Mouse (Mus musculus) embryonic facial prominence, embryonic 14.5 days (tissue): ENCODE data around the gene Phrf1. TPM values are rescaled to one million over a fixed set of nuclear protein-coding genes. Genes with fewer than 3 reads are reported as not detected.
"Not testable (repeated sequence)": the region's sequence is repeated elsewhere in the genome, so short reads cannot be mapped to it uniquely, and the experiment has no call there.

Experiments used
- ATAC-seq: fragments of 200-750 bp; cut with Nextera tagmentation; 2 replicates; pipeline ENCODE4 v1.8.0; 2017; ENCODE audit warnings: low read depth, moderate number of reproducible peaks, moderate TSS enrichment
- DNase-seq: peaks from one replicate; pipeline ENCODE4 v3.0.0-alpha.2; 2015; ENCODE audit warnings: low spot score
- H3K27ac ChIP-seq: fragments of 300-500 bp; sonication (generic); replicated peaks from 2 replicates; pipeline ENCODE4 v1.5.1; 2014; ENCODE audit warnings: low read depth, mild to moderate bottlenecking, low read length, moderate library complexity
- H3K27me3 ChIP-seq: fragments of 300-500 bp; sonication (generic); replicated peaks from 2 replicates; pipeline ENCODE4 v1.6.1; 2014; ENCODE audit warnings: low read length; ENCODE audit not compliant: control insufficient read depth, insufficient read depth
- H3K36me3 ChIP-seq: fragments of 300-500 bp; sonication (generic); 2 replicates; pipeline ENCODE4 v1.6.1; 2014; ENCODE audit warnings: low read length, mixed read lengths; ENCODE audit not compliant: control insufficient read depth, insufficient read depth
- H3K4me1 ChIP-seq: fragments of 300-500 bp; sonication (generic); 2 replicates; pipeline ENCODE4 v1.6.1; 2014; ENCODE audit warnings: antibody characterized with exemption, low read length; ENCODE audit not compliant: control insufficient read depth, insufficient read depth
- H3K4me2 ChIP-seq: fragments of 300-500 bp; sonication (generic); 2 replicates; pipeline ENCODE4 v1.6.1; 2014; ENCODE audit warnings: low read depth, mild to moderate bottlenecking, low read length, moderate library complexity, mixed read lengths
- H3K4me3 ChIP-seq: fragments of 300-500 bp; sonication (generic); 2 replicates; pipeline ENCODE4 v1.5.1; 2014; ENCODE audit warnings: low read depth, mild to moderate bottlenecking, low read length
- H3K9ac ChIP-seq: fragments of 300-500 bp; sonication (generic); 2 replicates; pipeline ENCODE4 v1.6.1; 2014; ENCODE audit warnings: low read depth, mild to moderate bottlenecking, low read length, moderate library complexity, mixed read lengths
- H3K9me3 ChIP-seq: fragments of 300-500 bp; sonication (generic); 2 replicates; pipeline ENCODE4 v1.6.1; 2016; ENCODE audit warnings: low read length; ENCODE audit not compliant: control insufficient read depth
- WGBS: fragments of 180-500 bp; shearing (Covaris S2); extraction: QIAGEN DNeasy Blood & Tissue Kit; methylation state at CpG from one replicate; pipeline ENCODE4 v1.1.7; 2014; 5-methylcytosine and 5-hydroxymethylcytosine counted together
- polyA plus RNA-seq: library from polyadenylated mRNA; unstranded; fragments of >200 nt; fragmentation: Nextera tagmentation; extraction: Ambion mirVana; gene quantifications from 2 replicates; pipeline ENCODE4 v1.2.1, GENCODE M21; 2014

Phrf1 gene
- polyA plus RNA-seq, 1 experiment from 2014 or later: 59.8 TPM

- Histone ChIP-seq H3K36me3 (peaks cover 58% of the 10 kb centered on the region), H3K27me3 (no peaks in the 10 kb centered on the region), H3K9ac (no peak overlapping the region), H3K27ac (no peak overlapping the region), H3K9me3 (no peaks in the 10 kb centered on the region), H3K4me1 (peaks cover 9% of the 10 kb centered on the region), H3K4me3 (no peak overlapping the region), H3K4me2 (no peak overlapping the region)
- ATAC-seq (no peak), DNase-seq (no peak)
- WGBS: 94% methylated on average over 10 of the region's 10 CpGs
Measured at GRCm38 (mm10) chr7:141231551-141231950, 3.0 kb downstream of the Phrf1 start.

DNA sequence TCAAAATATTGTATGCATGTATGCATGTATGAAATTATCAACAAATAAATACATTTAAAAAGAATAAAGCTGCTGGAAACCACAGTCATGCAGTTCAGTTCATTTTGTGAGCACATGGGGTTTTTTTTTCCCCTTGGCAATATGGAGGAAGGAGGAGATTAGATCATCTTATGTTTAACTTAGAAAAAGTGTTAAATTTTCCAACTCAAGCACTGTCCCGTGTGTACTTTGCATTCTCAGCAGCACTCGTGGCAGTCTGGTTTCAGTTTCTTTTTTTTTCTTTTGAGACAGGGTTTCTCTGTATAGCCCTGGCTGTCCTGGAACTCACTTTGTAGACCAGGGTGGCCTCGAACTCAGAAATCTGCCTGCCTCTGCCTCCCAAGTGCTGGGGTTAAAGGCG is 21.9 kb downstream of the Phrf1 start:
- H3K4me1 ChIP-seq, ATAC-seq, DNase-seq, H3K4me2 ChIP-seq, H3K27me3 ChIP-seq, H3K27ac ChIP-seq, H3K4me3 ChIP-seq, H3K9ac ChIP-seq, H3K9me3 ChIP-seq: not testable (repeated sequence)
- 90% methylated on average over 4 of the region's 4 CpGs for WGBS
- H3K36me3 ChIP-seq: peaks cover 95% of the 10 kb centered on the region

DNA sequence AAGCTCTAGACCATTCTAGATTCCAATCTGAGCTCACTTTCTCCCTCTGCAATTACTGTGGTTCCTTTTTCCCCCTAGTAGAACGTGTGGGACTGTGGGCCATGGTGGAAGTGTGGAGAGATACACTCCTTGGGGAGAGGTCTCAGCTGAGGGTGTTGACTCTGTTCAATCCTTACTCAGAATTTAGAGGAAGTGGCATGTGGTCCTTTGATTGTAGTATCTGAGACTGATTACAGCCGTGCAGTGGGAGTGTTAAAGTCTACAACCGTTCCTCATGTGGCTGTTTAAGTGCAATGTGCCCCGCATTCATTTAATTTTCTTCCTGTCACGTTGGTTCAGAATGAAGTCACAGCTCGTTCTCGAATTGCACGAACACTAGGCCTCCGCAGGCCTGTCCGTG is 27.6 kb downstream of the Phrf1 start:
- Histone ChIP-seq H3K9me3 (no peaks in the 10 kb centered on the region), H3K4me2 (no peak overlapping the region), H3K9ac (no peak overlapping the region), H3K4me3 (no peak overlapping the region), H3K27ac (no peak overlapping the region), H3K27me3 (no peaks in the 10 kb centered on the region), H3K36me3 (peaks cover 97% of the 10 kb centered on the region), H3K4me1 (no peaks in the 10 kb centered on the region)
- ATAC-seq (no peak), DNase-seq (no peak)
- 90% methylated on average over 10 of the region's 10 CpGs for WGBS

DNA sequence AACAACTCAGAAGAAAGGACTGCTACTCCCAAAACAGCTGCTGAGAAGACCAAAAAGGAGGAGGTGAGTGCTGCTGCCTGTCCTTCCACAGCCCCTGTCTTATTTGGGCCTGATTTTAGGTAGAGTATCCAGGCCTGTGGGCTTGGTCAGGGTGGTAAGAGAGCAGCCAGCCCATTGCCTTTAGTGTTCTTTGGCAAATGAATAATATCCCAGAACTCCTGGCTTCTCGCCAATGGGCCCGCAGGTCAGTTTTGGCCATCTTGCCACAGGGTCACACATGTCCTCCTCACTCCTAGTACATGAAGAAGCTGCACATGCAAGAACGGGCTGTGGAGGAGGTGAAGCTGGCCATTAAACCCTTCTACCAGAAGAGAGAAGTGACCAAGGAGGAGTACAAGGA is 32.9 kb downstream of the Phrf1 start:
- H3K27me3 ChIP-seq: no peaks in the 10 kb centered on the region
- H3K9me3 ChIP-seq: no peaks in the 10 kb centered on the region
- H3K27ac ChIP-seq: no peak overlapping the region
- no peak overlapping the region for H3K4me2 ChIP-seq
- H3K4me1 ChIP-seq: 0 out of 2 replicates have a peak, but pooled peaks cover 7% of the 10 kb centered on the region
- ATAC-seq (no peak), DNase-seq (no peak)
- 90% methylated on average over 3 of the region's 3 CpGs for WGBS
- H3K36me3 ChIP-seq: peaks cover 77% of the 10 kb centered on the region
- no peak overlapping the region for H3K9ac ChIP-seq
- no peak overlapping the region for H3K4me3 ChIP-seq

DNA sequence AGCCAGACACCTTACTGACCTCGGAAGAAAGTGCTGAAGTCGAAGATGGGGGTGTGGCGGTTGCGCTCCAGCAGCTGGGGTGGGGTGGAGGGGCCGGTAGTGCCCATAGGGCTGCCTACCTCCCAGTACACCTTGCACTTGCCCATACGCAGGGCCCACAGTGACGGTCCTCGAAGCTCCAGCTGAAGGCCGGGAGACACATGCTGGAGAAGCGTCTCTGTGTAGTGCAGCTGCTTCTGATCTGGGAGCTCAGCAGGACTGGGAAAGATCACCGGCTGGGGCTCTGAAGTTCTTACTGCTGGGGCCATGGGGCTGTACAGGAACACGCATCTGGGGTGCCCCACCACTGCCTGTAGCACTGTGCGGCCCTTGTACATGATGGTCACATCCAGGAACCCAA is 35.1 kb downstream of the Phrf1 start:
- no peak overlapping the region for H3K4me2 ChIP-seq
- no peaks in the 10 kb centered on the region for H3K9me3 ChIP-seq
- H3K4me3 ChIP-seq: no peak overlapping the region
- 0 out of 2 replicates have a peak, but pooled peaks cover 7% of the 10 kb centered on the region for H3K4me1 ChIP-seq
- peaks cover 56% of the 10 kb centered on the region for H3K36me3 ChIP-seq
- H3K9ac ChIP-seq: no peak overlapping the region
- DNase-seq (no peak), ATAC-seq (no peak)
- no peaks in the 10 kb centered on the region for H3K27me3 ChIP-seq
- 86% methylated on average over 13 of the region's 13 CpGs for WGBS
- no peak overlapping the region for H3K27ac ChIP-seq

DNA sequence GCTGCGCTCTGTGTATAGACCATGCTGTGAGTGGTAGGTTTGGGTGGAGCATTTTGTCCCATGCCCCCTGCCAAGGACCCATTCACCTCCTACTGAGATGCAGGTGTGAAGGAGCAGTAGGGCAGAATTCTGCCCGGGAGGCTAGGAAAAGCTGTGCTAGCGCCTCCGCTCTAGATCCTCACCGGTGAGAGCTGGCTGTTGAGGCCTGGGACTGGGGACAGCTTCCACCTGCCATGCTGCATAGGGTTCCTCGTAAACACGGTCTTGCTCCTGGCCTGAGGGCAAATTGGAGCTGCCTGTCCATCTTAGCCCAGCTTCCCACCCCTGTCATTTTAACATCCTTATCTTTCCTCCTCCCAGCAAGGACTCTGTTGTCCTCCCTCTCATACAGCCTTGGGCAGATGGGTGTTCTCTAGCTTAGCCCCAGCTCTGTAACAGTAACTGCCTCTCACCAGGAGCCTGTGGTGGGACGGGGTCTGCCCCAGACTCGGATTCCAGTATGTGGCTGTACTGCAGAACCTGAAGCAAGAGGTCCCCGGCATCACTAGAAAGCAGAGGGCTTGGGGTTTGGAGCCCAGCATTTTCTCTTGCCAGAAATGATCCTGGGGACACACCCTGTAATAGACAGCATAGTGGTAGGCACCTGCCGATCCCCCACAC is 35.6 kb downstream of the Phrf1 start:
- Histone ChIP-seq H3K27ac (no peak overlapping the region), H3K4me3 (no peak overlapping the region), H3K4me2 (no peak overlapping the region), H3K9me3 (no peaks in the 10 kb centered on the region), H3K4me1 (0 out of 2 replicates have a peak, but pooled peaks cover 7% of the 10 kb centered on the region), H3K27me3 (no peaks in the 10 kb centered on the region), H3K36me3 (peaks cover 50% of the 10 kb centered on the region), H3K9ac (no peak overlapping the region)
- WGBS: 70% methylated on average over 10 of the region's 11 CpGs
- DNase-seq: no peak
- ATAC-seq: no peak

- peak overlapping the region; percentile 62; the same call in 1 of the 2 replicates for H3K9ac ChIP-seq
- no peak overlapping the region for H3K4me3 ChIP-seq
- peaks cover 43% of the 10 kb centered on the region for H3K36me3 ChIP-seq
- ATAC-seq (0 out of 2 replicates have a peak, but pooled peaks have one; percentile 19), DNase-seq (peak; percentile 34)
- 25% methylated on average over 12 of the region's 12 CpGs for WGBS
- no peaks in the 10 kb centered on the region for H3K9me3 ChIP-seq
- H3K27ac ChIP-seq: no peak overlapping the region
- H3K4me2 ChIP-seq: peak overlapping the region; percentile 66
- H3K4me1 ChIP-seq: 0 out of 2 replicates have a peak, but pooled peaks cover 7% of the 10 kb centered on the region
- no peaks in the 10 kb centered on the region for H3K27me3 ChIP-seq
Measured at GRCm38 (mm10) chr7:141264761-141265410, 36.3 kb downstream of the Phrf1 start.

DNA sequence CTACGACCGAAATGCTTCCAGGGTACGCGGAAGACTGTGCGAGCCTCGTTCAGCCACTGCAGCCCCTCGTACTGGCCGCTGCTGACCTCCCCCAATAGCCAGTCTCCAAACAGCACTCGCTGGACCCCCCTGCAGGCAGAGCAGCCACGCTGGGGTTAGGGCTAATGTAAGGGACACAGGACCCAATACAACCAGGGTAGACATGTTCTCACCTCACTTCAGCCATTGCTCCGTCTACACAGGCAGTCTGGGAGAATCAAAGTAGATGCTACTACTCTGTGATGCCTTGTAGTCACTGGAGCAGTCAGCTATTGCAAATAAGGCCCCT is 36.8 kb downstream of the Phrf1 start:
- Histone ChIP-seq H3K4me1 (0 out of 2 replicates have a peak, but pooled peaks cover 7% of the 10 kb centered on the region), H3K27ac (no peak overlapping the region), H3K36me3 (peaks cover 38% of the 10 kb centered on the region), H3K9ac (peak overlapping the region; percentile 62; the same call in 1 of the 2 replicates), H3K4me3 (peak overlapping the region; percentile 44), H3K27me3 (no peaks in the 10 kb centered on the region), H3K9me3 (no peaks in the 10 kb centered on the region), H3K4me2 (peak overlapping the region; percentile 66)
- DNase-seq (no peak), ATAC-seq (no peak)
- 34% methylated on average over 11 of the region's 11 CpGs for WGBS
